Comparison of ENCODE assay signal across 8 mouse cellular contexts in the genomic region with DNA sequence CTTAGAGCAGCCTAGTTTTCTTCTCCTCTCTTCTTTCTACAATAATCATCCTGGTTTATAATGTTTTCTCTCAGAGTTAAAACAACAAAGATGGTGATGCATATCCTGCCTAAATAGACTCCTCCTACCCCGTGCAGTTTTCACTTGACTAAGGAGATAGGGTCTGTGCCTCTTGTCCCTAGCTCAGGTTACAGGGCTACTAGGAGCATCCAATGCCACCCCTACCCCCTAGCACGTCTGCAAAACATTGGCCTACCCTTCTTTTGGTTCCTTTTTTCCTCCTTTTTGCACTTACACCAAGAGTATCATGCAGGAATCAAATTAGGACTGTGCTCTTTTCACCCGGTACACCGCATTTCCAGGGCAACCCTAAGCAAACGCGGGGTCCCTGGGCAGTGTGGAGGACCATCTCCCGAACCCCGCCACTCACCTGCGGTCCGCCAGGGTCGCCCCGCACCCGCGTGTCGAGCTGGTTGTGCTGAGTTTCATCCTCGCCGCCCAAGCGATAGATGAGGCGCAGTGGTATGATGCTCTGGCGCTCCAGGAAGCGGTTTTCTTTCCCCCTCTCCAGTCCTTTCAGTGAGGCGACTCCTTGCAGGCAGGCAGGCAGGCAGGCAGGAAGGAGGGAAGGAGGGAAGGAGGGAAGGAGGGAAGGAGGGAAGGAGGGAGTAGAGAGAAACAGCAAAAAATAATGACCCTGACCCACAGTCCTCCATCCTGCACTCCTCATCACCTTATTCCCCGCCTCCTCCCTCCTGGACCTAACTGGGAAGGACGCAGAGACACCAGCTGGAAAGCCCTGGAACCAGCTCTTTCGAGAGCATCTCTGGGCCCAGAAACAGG. TPM values are rescaled to one million over a fixed set of nuclear protein-coding genes. Genes with fewer than 3 reads are reported as not detected.
DNase-seq lines count a peak whose midpoint lies in the region; ATAC-seq and TF ChIP-seq lines count a peak whose summit lies in the region.

No protein-coding gene starts in this region.

- H3K27ac ChIP-seq in lung, embryonic 14.5 days (ENCODE audit: low read depth), result no peak overlapping the region
- H3K27ac ChIP-seq in hindbrain, embryonic 11.5 days (ENCODE audit: low read depth, low read length), result peak overlapping the region; percentile 79; the same call in 1 of the 2 replicates
- H3K27ac ChIP-seq in limb, embryonic 15.5 days, result no peak overlapping the region

- no peaks in the 10 kb centered on the region for H3K36me3 ChIP-seq in lung, embryonic 14.5 days (ENCODE audit: insufficient read depth)
- no peaks in the 10 kb centered on the region for H3K36me3 ChIP-seq in hindbrain, embryonic 11.5 days (ENCODE audit: control insufficient read depth, insufficient read depth, low read length)
- H3K36me3 ChIP-seq in limb, embryonic 15.5 days, result no peaks in the 10 kb centered on the region

- 2% methylated on average over 25 of the region's 25 CpGs for WGBS in lung, embryonic 14.5 days
- 2% methylated on average over 24 of the region's 25 CpGs for whole genome bisulfite sequencing in hindbrain, embryonic 11.5 days
- WGBS in limb, embryonic 15.5 days, result 2% methylated on average over 25 of the region's 25 CpGs

- no peaks in the 10 kb centered on the region for H3K4me1 ChIP-seq in lung, embryonic 14.5 days (ENCODE audit: insufficient read depth)
- no peaks in the 10 kb centered on the region for H3K4me1 ChIP-seq in hindbrain, embryonic 11.5 days (replicated peaks; ENCODE audit: control insufficient read depth, insufficient read depth, low read length)
- H3K4me1 ChIP-seq in limb, embryonic 15.5 days, result 0 out of 2 replicates have a peak, but pooled peaks cover 3% of the 10 kb centered on the region

- peak overlapping the region; percentile 83 for H3K4me2 ChIP-seq in lung, embryonic 14.5 days
- peak overlapping the region; percentile 79 for H3K4me2 ChIP-seq in hindbrain, embryonic 11.5 days (replicated peaks; ENCODE audit: low read depth, low read length)
- peak overlapping the region; percentile 84 for H3K4me2 ChIP-seq in limb, embryonic 15.5 days

- TF ChIP-seq CTCF in lung, embryonic 14.5 days (IDR thresholded peaks at IDR 0.05; ENCODE audit: low read depth), result no peak

- H3K9ac ChIP-seq in lung, embryonic 14.5 days, result no peak overlapping the region
- H3K9ac ChIP-seq in hindbrain, embryonic 11.5 days (ENCODE audit: low read depth, low read length), result peak overlapping the region; percentile 80
- peak overlapping the region; percentile 70; the same call in 1 of the 2 replicates for H3K9ac ChIP-seq in limb, embryonic 15.5 days

- peak overlapping the region; percentile 56 for H3K4me3 ChIP-seq in lung, embryonic 14.5 days (ENCODE audit: low read depth, low read length)
- peak overlapping the region; percentile 72 for H3K4me3 ChIP-seq in hindbrain, embryonic 11.5 days (ENCODE audit: low read depth, low read length)
- peak overlapping the region; percentile 76 for H3K4me3 ChIP-seq in limb, embryonic 15.5 days

- H3K27me3 ChIP-seq in lung, embryonic 14.5 days (ENCODE audit: insufficient read depth, low read length), result peaks cover 11% of the 10 kb centered on the region; the same call in 1 of the 2 replicates
- H3K27me3 ChIP-seq in hindbrain, embryonic 11.5 days (ENCODE audit: control insufficient read depth, insufficient read depth, low read length), result no peaks in the 10 kb centered on the region
- H3K27me3 ChIP-seq in limb, embryonic 15.5 days, result 0 out of 2 replicates have a peak, but pooled peaks cover 4% of the 10 kb centered on the region

- ATAC-seq in lung, embryonic 14.5 days (ENCODE audit: insufficient read depth), result 0 out of 2 replicates have a peak, but pooled peaks have one; percentile 7
- peak; percentile 64 for ATAC-seq in hindbrain, embryonic 11.5 days (ENCODE audit: low FRiP score)
- 0 out of 2 replicates have a peak, but pooled peaks have one; percentile 44 for ATAC-seq in limb, embryonic 15.5 days (ENCODE audit: insufficient number of reproducible peaks, low FRiP score, low TSS enrichment, low read depth)

- no peaks in the 10 kb centered on the region for H3K9me3 ChIP-seq in lung, embryonic 14.5 days (ENCODE audit: low read depth, low read length)
- no peaks in the 10 kb centered on the region for H3K9me3 ChIP-seq in hindbrain, embryonic 11.5 days (ENCODE audit: control insufficient read depth, low read length)
- no peaks in the 10 kb centered on the region for H3K9me3 ChIP-seq in limb, embryonic 15.5 days

- DNase-seq in lung, embryonic 14.5 days, result peak; percentile 5
- DNase-seq in lung, postnatal 36 days, result no peak
- DNase-seq in embryo, embryonic 10 days (ENCODE audit: low spot score), result peak; percentile 40
- DNase-seq in hindbrain, embryonic 11.5 days (ENCODE audit: low spot score), result peak; percentile 54
- peak; percentile 56 for DNase-seq in right cerebral cortex, postnatal 25 days
- no peak for DNase-seq in gastrocnemius, postnatal 10 days
- no peak for DNase-seq in gastrocnemius, postnatal 4 days (ENCODE audit: low spot score in 2 of 2)

RNA-seq across cellular contexts. Expression of a gene that starts 1.0 kb away (rescaled TPM):
- 3.6 TPM in 2 replicates for polyA plus RNA-seq in lung, embryonic 14.5 days (2014; fragmentation: Nextera tagmentation; extraction: Ambion mirVana)
- 15.9 and 16.7 TPM in 2 replicates for polyA plus RNA-seq in hindbrain, embryonic 11.5 days (2014; fragmentation: Nextera tagmentation; extraction: Ambion mirVana)
- 11.6 and 13.1 TPM in 2 replicates for polyA plus RNA-seq in limb, embryonic 15.5 days (2015; fragmentation: Nextera tagmentation; extraction: Ambion mirVana)
- total RNA-seq in gastrocnemius, postnatal 10 days (2021), result 1 to 10 TPM; 5.6 to 7.2 TPM
- 10 to 100 TPM; 13.1 to 16.1 TPM for total RNA-seq in gastrocnemius, postnatal 4 days (2021)

RNA-seq across cellular contexts. Expression of a gene that starts 55.5 kb away (rescaled TPM):
- polyA plus RNA-seq in lung, embryonic 14.5 days (2014; fragmentation: Nextera tagmentation; extraction: Ambion mirVana), result 68.3 and 71.6 TPM in 2 replicates
- 65.7 and 68.2 TPM in 2 replicates for polyA plus RNA-seq in hindbrain, embryonic 11.5 days (2014; fragmentation: Nextera tagmentation; extraction: Ambion mirVana)
- 27.2 and 30.2 TPM in 2 replicates for polyA plus RNA-seq in limb, embryonic 15.5 days (2015; fragmentation: Nextera tagmentation; extraction: Ambion mirVana)
- 1 to 10 TPM; 5.0 to 7.8 TPM for total RNA-seq in gastrocnemius, postnatal 10 days (2021)
- total RNA-seq in gastrocnemius, postnatal 4 days (2021), result 10 to 100 TPM; 12.1 to 13.0 TPM

RNA-seq across cellular contexts. Expression of a gene that starts 55.7 kb away (rescaled TPM):
- polyA plus RNA-seq in lung, embryonic 14.5 days (2014; fragmentation: Nextera tagmentation; extraction: Ambion mirVana), result 12.3 and 14.4 TPM in 2 replicates
- polyA plus RNA-seq in hindbrain, embryonic 11.5 days (2014; fragmentation: Nextera tagmentation; extraction: Ambion mirVana), result 10.4 and 10.7 TPM in 2 replicates
- polyA plus RNA-seq in limb, embryonic 15.5 days (2015; fragmentation: Nextera tagmentation; extraction: Ambion mirVana), result 12.0 and 14.2 TPM in 2 replicates
- 1 to 10 TPM; 5.5 to 7.0 TPM for total RNA-seq in gastrocnemius, postnatal 10 days (2021)
- total RNA-seq in gastrocnemius, postnatal 4 days (2021), result 1 to 10 TPM; 7.2 to 9.6 TPM

Comparison
In these comparisons a context has a peak if more than half of its experiments do, and no peak if none do; other contexts are left out.
1. DNase-seq: peak in lung, embryonic 14.5 days (single experiment), embryo, embryonic 10 days (single experiment), hindbrain, embryonic 11.5 days (single experiment) and right cerebral cortex, postnatal 25 days (single experiment); none in lung, postnatal 36 days (single experiment), gastrocnemius, postnatal 10 days (single experiment) and gastrocnemius, postnatal 4 days (0 of 2).
2. ATAC-seq: peak in every context shown above with its lines; median percentile 64 in hindbrain, embryonic 11.5 days; 44 in limb, embryonic 15.5 days; 7 in lung, embryonic 14.5 days.
3. Peak in every context shown above with its lines, with median percentiles within 50 percentile points of each other: H3K4me2 ChIP-seq and H3K4me3 ChIP-seq.